Mouse (Mus musculus) limb, embryonic 13.5 days (tissue): ENCODE results near the gene Tenm3. TPM values are rescaled to one million over a fixed set of nuclear protein-coding genes. Genes with fewer than 3 reads are reported as not detected.
A peak's percentile ranks its signal among the peaks of the same experiment; 100 is the strongest.

ENCODE experiments used
- ATAC-seq: fragments of 200-750 bp; cut with Nextera tagmentation; 2 replicates; pipeline ENCODE4 v1.8.0; 2017; ENCODE audit warnings: low read depth, moderate number of reproducible peaks, moderate TSS enrichment; ENCODE audit not compliant: low FRiP score
- H3K27ac ChIP-seq: fragments of 300-500 bp; sonication (generic); 2 replicates; pipeline ENCODE4 v1.5.1; 2015; ENCODE audit warnings: inconsistent platforms, mild to moderate bottlenecking, moderate library complexity
- H3K27me3 ChIP-seq: fragments of 300-500 bp; sonication (generic); 2 replicates; pipeline ENCODE4 v1.6.1; 2015; ENCODE audit warnings: mild to moderate bottlenecking, inconsistent platforms
- H3K36me3 ChIP-seq: fragments of 300-500 bp; sonication (generic); 2 replicates; pipeline ENCODE4 v1.6.1; 2015; ENCODE audit warnings: inconsistent platforms, mild to moderate bottlenecking, moderate library complexity
- H3K4me1 ChIP-seq: fragments of 300-500 bp; sonication (generic); 2 replicates; pipeline ENCODE4 v1.6.1; 2015; ENCODE audit warnings: inconsistent platforms
- H3K4me2 ChIP-seq: fragments of 300-500 bp; sonication (generic); replicated peaks from 2 replicates; pipeline ENCODE4 v1.6.1; 2015; ENCODE audit warnings: inconsistent platforms, mild to moderate bottlenecking, moderate library complexity
- H3K4me3 ChIP-seq: fragments of 300-500 bp; sonication (generic); 2 replicates; pipeline ENCODE4 v1.5.1; 2015; ENCODE audit warnings: moderate library complexity, mild to moderate bottlenecking, inconsistent platforms
- H3K9ac ChIP-seq: fragments of 300-500 bp; sonication (generic); 2 replicates; pipeline ENCODE4 v1.6.1; 2015; ENCODE audit warnings: mild to moderate bottlenecking, inconsistent platforms
- H3K9me3 ChIP-seq: fragments of 300-500 bp; sonication (generic); 2 replicates; pipeline ENCODE4 v1.6.1; 2016; ENCODE audit warnings: inconsistent platforms
- WGBS: fragments of 180-500 bp; shearing (Covaris S2); methylation state at CpG from one replicate; pipeline ENCODE4 v1.1.7; 2015; 5-methylcytosine and 5-hydroxymethylcytosine counted together
- polyA plus RNA-seq: library from polyadenylated mRNA; unstranded; fragments of >200 nt; fragmentation: Nextera tagmentation; extraction: Ambion mirVana; gene quantifications from 2 replicates; pipeline ENCODE4 v1.2.1, GENCODE M21; 2015

Tenm3 gene
- polyA plus RNA-seq, 1 experiment from 2014 or later, result 41.0 TPM

GRCm38 (mm10) chr8:48842516-48842990, 1.2 kb downstream of the Tenm3 start:
- H3K36me3 ChIP-seq, result no peaks in the 10 kb centered on the region
- peak overlapping the region; percentile 86 for H3K9ac ChIP-seq
- WGBS, result 0% methylated on average over 11 of the region's 11 CpGs
- H3K27me3 ChIP-seq, result peaks cover 48% of the 10 kb centered on the region
- H3K4me3 ChIP-seq, result peak overlapping the region; percentile 75
- H3K9me3 ChIP-seq, result no peaks in the 10 kb centered on the region
- peaks cover 27% of the 10 kb centered on the region; the same call in 1 of the 2 replicates for H3K4me1 ChIP-seq
- ATAC-seq, result peak; percentile 18; the same call in 1 of the 2 replicates
- H3K4me2 ChIP-seq, result peak overlapping the region; percentile 90
- peak overlapping the region; percentile 75 for H3K27ac ChIP-seq

- no peaks in the 10 kb centered on the region for H3K9me3 ChIP-seq
- peak overlapping the region; percentile 75 for H3K4me3 ChIP-seq
- peak overlapping the region; percentile 90 for H3K4me2 ChIP-seq
- 5% methylated on average over 4 of the region's 4 CpGs for WGBS
- no peak for ATAC-seq
- H3K9ac ChIP-seq, result peak overlapping the region; percentile 86; the same call in 1 of the 2 replicates
- peaks cover 45% of the 10 kb centered on the region for H3K27me3 ChIP-seq
- H3K4me1 ChIP-seq, result peaks cover 27% of the 10 kb centered on the region; the same call in 1 of the 2 replicates
- no peak overlapping the region for H3K27ac ChIP-seq
- no peaks in the 10 kb centered on the region for H3K36me3 ChIP-seq
Measured at GRCm38 (mm10) chr8:48842035-48842434, 1.7 kb downstream of the Tenm3 start.

- 0 out of 2 replicates have a peak, but pooled peaks cover 3% of the 10 kb centered on the region for H3K4me1 ChIP-seq
- 60% methylated on average over 2 of the region's 2 CpGs for WGBS
Measured at GRCm38 (mm10) chr8:48835745-48836144, 8.0 kb downstream of the Tenm3 start.

GRCm38 (mm10) chr8:48827454-48827853, 16.3 kb downstream of the Tenm3 start:
- H3K4me1 ChIP-seq, result no peaks in the 10 kb centered on the region
- H3K9ac ChIP-seq, result no peak overlapping the region
- H3K27ac ChIP-seq, result no peak overlapping the region
- H3K4me3 ChIP-seq, result no peak overlapping the region
- H3K36me3 ChIP-seq, result no peaks in the 10 kb centered on the region
- H3K9me3 ChIP-seq, result no peaks in the 10 kb centered on the region
- WGBS, result 41% methylated on average over 9 of the region's 9 CpGs
- no peak overlapping the region for H3K4me2 ChIP-seq
- peaks cover 5% of the 10 kb centered on the region; the same call in 1 of the 2 replicates for H3K27me3 ChIP-seq
- no peak for ATAC-seq

More at GRCm38 (mm10) chr8:48835745-48836144, 8.0 kb downstream of the Tenm3 start:
- ATAC-seq, result no peak
- H3K27ac ChIP-seq, result no peak overlapping the region
- H3K9ac ChIP-seq, result no peak overlapping the region
- no peak overlapping the region for H3K4me3 ChIP-seq
- H3K9me3 ChIP-seq, result no peaks in the 10 kb centered on the region
- H3K36me3 ChIP-seq, result no peaks in the 10 kb centered on the region
- 0 out of 2 replicates have a peak, but pooled peaks cover 11% of the 10 kb centered on the region for H3K27me3 ChIP-seq
- no peak overlapping the region for H3K4me2 ChIP-seq

GRCm38 (mm10) chr8:48825666-48826065, 18.1 kb downstream of the Tenm3 start:
- no peaks in the 10 kb centered on the region for H3K9me3 ChIP-seq
- no peaks in the 10 kb centered on the region for H3K4me1 ChIP-seq
- ATAC-seq, result no peak
- no peaks in the 10 kb centered on the region for H3K36me3 ChIP-seq
- peaks cover 5% of the 10 kb centered on the region; the same call in 1 of the 2 replicates for H3K27me3 ChIP-seq
- H3K27ac ChIP-seq, result no peak overlapping the region
- WGBS, result 83% methylated on average over 7 of the region's 7 CpGs
- no peak overlapping the region for H3K4me3 ChIP-seq
- H3K9ac ChIP-seq, result no peak overlapping the region
- H3K4me2 ChIP-seq, result no peak overlapping the region

- H3K4me2 ChIP-seq, result no peak overlapping the region
- no peak for ATAC-seq
- H3K9me3 ChIP-seq, result no peaks in the 10 kb centered on the region
- WGBS, result 77% methylated on average over 4 of the region's 4 CpGs
- no peak overlapping the region for H3K27ac ChIP-seq
- H3K9ac ChIP-seq, result no peak overlapping the region
- no peak overlapping the region for H3K4me3 ChIP-seq
- no peaks in the 10 kb centered on the region for H3K36me3 ChIP-seq
- peaks cover 9% of the 10 kb centered on the region for H3K4me1 ChIP-seq
- H3K27me3 ChIP-seq, result peaks cover 10% of the 10 kb centered on the region; the same call in 1 of the 2 replicates
Measured at GRCm38 (mm10) chr8:48822291-48822690, 21.5 kb downstream of the Tenm3 start.

GRCm38 (mm10) chr8:48819962-48820361, 23.8 kb downstream of the Tenm3 start:
- Histone ChIP-seq H3K4me3 (no peak overlapping the region), H3K27me3 (peaks cover 10% of the 10 kb centered on the region; the same call in 1 of the 2 replicates), H3K4me1 (peaks cover 9% of the 10 kb centered on the region), H3K9ac (no peak overlapping the region), H3K27ac (no peak overlapping the region), H3K36me3 (no peaks in the 10 kb centered on the region), H3K4me2 (0 out of 2 replicates have a peak overlapping the region, but pooled peaks have one; percentile 7), H3K9me3 (no peaks in the 10 kb centered on the region)
- WGBS, result 15% methylated on average over 6 of the region's 6 CpGs
- no peak for ATAC-seq

- Histone ChIP-seq H3K27ac (no peak overlapping the region), H3K9ac (no peak overlapping the region), H3K4me1 (peaks cover 9% of the 10 kb centered on the region), H3K27me3 (peaks cover 9% of the 10 kb centered on the region; the same call in 1 of the 2 replicates), H3K4me2 (peak overlapping the region; percentile 23; the same call in 1 of the 2 replicates), H3K4me3 (no peak overlapping the region), H3K9me3 (no peaks in the 10 kb centered on the region), H3K36me3 (no peaks in the 10 kb centered on the region)
- ATAC-seq, result no peak
- WGBS, result 31% methylated on average over 5 of the region's 5 CpGs
Measured at GRCm38 (mm10) chr8:48819348-48819747, 24.4 kb downstream of the Tenm3 start.

- peaks cover 5% of the 10 kb centered on the region; the same call in 1 of the 2 replicates for H3K27me3 ChIP-seq
- H3K9me3 ChIP-seq, result no peaks in the 10 kb centered on the region
- no peaks in the 10 kb centered on the region for H3K36me3 ChIP-seq
- no peak for ATAC-seq
- H3K4me3 ChIP-seq, result no peak overlapping the region
- no peak overlapping the region for H3K9ac ChIP-seq
- peaks cover 9% of the 10 kb centered on the region for H3K4me1 ChIP-seq
- H3K4me2 ChIP-seq, result no peak overlapping the region
- 66% methylated on average over 13 of the region's 13 CpGs for WGBS
- H3K27ac ChIP-seq, result no peak overlapping the region
Measured at GRCm38 (mm10) chr8:48816941-48817340, 26.8 kb downstream of the Tenm3 start.

- WGBS, result 86% methylated on average over 1 of the region's 1 CpGs
- Histone ChIP-seq H3K36me3 (no peaks in the 10 kb centered on the region), H3K4me1 (peaks cover 9% of the 10 kb centered on the region; the same call in 1 of the 2 replicates), H3K9ac (no peak overlapping the region), H3K4me3 (no peak overlapping the region), H3K27me3 (no peaks in the 10 kb centered on the region; the same call in 1 of the 2 replicates), H3K27ac (no peak overlapping the region), H3K9me3 (no peaks in the 10 kb centered on the region), H3K4me2 (no peak overlapping the region)
- no peak for ATAC-seq
Measured at GRCm38 (mm10) chr8:48812196-48812741, 31.5 kb downstream of the Tenm3 start.

- no peak for ATAC-seq
- H3K9ac ChIP-seq, result no peak overlapping the region
- no peak overlapping the region for H3K4me2 ChIP-seq
- no peaks in the 10 kb centered on the region for H3K27me3 ChIP-seq
- H3K27ac ChIP-seq, result no peak overlapping the region
- no peaks in the 10 kb centered on the region for H3K36me3 ChIP-seq
- no peak overlapping the region for H3K4me3 ChIP-seq
- no peaks in the 10 kb centered on the region for H3K9me3 ChIP-seq
- 64% methylated on average over 1 of the region's 1 CpGs for WGBS
- peaks cover 11% of the 10 kb centered on the region for H3K4me1 ChIP-seq
Measured at GRCm38 (mm10) chr8:48810615-48811014, 33.1 kb downstream of the Tenm3 start.

- no peaks in the 10 kb centered on the region for H3K27me3 ChIP-seq
- no peak for ATAC-seq
- H3K4me2 ChIP-seq, result no peak overlapping the region
- peaks cover 12% of the 10 kb centered on the region for H3K4me1 ChIP-seq
- WGBS, result 76% methylated on average over 3 of the region's 3 CpGs
- no peaks in the 10 kb centered on the region for H3K36me3 ChIP-seq
- H3K9ac ChIP-seq, result no peak overlapping the region
- H3K27ac ChIP-seq, result no peak overlapping the region
- H3K9me3 ChIP-seq, result no peaks in the 10 kb centered on the region
- no peak overlapping the region for H3K4me3 ChIP-seq
Measured at GRCm38 (mm10) chr8:48809104-48809503, 34.6 kb downstream of the Tenm3 start.
